Mouse (Mus musculus) right cerebral cortex, adult 18-20 months (tissue): ENCODE measurements around the gene Prkca.

Experiments used
- DNase-seq: peaks from one replicate; pipeline ENCODE4 v3.0.0; 2022; ENCODE audit warnings: mixed read lengths

The Prkca gene

DNA sequence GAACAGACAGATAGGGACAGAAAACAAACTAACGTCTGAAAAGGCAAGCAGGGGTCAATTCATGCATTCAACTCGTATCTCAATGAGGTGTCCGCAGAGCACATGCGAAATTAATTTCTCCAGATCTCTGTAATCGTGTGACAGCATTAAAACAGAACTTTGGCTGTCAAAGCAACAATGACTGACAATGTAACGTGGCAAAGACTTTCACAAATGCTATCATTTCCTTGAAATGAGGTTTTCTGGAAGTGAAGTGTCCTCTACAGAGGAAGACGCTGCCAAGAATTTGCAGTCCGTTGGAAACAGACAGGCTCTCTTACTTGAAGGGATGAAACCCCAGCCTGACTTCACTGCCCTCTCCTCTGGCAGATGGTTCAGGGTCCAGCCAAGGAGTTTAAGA lies 85.8 kb downstream of the Prkca start:
- no peak for DNase-seq

- no peak for DNase-seq
Observed at GRCm38 (mm10) chr11:108254681-108255080, 89.0 kb downstream of the Prkca start.

DNA sequence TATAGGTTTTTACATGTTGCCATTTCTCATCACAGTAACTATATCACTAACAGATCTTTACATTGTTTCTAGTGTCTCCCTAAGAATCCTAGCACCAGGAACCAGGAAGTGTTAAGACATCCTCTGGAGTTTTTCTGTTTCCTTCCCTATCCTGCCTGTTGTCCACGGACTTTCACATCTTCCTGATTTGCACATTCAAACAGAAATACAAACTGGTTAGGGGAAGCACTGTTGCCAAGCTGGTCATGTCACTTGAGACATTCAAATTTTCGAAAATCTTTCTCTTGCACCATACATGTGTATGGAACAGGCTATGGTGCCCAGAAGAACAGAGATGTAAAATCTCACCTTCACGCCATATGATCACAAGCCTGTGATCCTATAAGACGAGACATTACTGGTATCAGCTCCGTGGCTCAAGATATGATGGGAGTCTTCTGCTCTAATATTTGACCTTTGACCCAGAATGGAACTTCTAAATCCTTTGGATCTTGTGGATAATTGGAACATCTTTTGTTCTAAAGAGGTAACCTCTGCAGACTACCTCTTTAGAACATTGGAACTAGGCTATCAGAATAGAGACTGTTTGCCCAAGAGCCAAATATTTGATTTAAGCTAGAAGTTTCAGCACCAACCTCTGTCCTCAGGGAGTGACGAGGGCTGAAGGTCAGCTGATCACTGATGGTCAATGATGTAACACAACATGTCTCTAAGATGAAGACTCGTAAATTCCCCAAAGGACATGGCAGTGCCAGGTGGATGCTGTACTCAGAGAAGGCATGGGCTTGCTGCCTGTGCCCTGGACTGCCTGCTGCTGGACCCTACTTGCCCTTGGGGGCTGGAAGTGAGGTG lies 91.6 kb downstream of the Prkca start:
- DNase-seq = no peak

DNA sequence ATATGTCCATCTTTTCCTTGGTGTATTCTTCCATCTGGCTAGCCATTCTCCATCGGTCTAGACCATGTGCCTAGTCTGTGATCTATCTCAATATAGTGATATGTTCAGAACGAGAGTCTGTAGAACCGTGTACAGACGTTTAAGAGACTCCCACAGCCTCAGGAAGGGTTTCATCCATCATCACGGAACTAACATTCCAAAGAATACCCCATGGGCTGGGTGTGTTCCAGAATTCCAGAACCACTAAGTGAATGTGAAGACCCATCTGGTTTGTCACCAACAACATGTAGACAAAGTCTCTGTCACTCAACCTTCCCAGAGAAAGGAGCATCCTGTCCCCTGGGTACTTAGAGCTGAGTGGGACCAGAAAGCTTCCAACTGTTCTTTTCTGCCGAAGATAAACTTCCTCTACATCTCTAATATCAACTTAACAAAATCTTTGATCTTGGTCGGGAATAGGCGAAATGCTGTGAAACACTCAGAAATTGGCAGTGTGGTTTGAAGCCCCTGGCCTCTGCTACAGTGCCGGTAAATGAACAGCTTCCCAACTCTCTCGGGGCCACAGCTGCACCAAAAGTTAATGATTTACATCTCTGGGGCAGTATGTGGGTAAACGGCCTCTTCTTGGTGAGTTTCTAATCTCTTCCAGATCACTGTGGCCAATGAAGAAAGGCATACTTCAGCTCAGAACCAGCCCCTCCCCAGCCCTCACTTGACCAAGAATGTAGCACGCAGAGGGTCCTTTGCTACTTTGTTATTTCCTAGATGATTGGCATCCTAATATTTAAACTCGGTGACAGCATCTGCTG lies 92.7 kb downstream of the Prkca start:
- DNase-seq = no peak

DNA sequence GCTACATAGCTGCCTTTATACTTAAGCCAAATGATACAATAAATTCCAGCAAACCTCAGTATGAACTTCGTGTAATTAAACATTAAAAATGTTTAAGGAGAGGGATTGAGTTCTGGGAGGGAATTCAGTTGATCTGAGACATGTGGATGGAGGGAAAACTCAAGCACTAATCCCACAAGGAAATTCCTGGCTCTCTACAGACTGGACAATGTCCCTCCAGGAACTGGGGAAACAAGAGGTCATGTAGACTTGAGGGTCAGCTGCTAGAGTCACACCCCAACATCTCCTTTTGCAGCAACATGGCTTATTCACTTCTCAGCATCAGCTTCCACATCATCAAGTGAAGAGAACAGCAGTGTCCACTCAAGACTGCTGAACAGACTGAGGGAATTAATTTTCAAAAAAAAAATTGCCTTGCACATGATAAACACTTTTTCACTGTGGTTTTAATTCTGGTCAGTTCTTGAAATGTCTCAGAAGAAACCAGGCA lies 93.5 kb downstream of the Prkca start:
- DNase-seq = no peak

GRCm38 (mm10) chr11:108249487-108249886 lies 94.2 kb downstream of the Prkca start:
- no peak for DNase-seq

DNA sequence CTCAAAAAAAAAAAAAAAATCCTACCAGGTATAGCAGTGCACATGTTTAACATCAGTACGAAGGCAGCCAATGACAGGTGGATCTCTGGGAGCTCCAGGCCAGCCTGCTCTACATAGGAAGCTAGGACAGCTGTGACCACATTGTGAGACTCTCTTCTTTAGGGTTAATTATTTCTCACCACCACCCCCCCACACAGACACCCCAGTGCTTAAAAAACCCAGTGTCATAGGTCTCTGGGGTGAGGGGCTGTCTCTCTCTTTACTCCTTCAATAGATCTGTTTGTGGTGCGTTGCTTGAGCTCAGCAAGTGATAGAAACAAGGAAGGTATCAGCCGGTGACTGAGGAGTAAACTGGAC lies 94.7 kb downstream of the Prkca start:
- DNase-seq = no peak

GRCm38 (mm10) chr11:108248218-108249046 lies 95.3 kb downstream of the Prkca start:
- no peak for DNase-seq

DNA sequence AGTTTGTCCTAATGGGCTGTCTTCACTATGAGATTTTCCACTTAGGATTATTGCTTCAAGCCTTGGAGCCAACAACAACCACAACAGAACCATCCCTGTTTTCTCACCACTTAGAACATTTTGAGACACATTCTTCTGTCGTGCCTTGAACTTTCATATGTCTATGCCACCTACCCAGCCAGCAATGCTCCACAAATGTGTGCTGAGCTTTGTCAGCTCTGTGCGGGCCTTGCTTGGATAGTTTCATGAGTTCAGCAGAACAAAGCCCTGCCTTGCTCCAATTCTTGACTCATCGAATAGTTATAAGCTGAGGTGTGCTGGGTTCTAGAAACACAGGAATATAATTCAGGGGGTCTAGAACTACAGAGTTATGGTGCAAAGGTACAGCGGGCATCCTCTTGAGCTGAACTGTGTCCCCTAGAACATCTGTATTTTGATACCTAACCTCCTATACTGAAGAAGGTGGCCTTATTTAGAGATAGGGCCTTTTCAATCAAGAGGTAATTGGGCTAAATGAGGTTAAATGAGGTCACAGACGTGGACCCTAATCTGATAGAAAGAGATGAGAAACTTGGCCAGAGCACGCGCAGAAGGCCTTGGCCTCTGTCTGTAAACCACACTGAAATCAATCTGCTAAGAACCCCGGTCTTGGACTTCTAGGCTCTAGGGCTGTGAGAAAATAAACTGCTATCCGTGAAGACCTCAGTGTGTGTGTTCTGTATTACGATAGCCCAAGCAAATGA lies 96.4 kb downstream of the Prkca start:
- DNase-seq = no peak

DNA sequence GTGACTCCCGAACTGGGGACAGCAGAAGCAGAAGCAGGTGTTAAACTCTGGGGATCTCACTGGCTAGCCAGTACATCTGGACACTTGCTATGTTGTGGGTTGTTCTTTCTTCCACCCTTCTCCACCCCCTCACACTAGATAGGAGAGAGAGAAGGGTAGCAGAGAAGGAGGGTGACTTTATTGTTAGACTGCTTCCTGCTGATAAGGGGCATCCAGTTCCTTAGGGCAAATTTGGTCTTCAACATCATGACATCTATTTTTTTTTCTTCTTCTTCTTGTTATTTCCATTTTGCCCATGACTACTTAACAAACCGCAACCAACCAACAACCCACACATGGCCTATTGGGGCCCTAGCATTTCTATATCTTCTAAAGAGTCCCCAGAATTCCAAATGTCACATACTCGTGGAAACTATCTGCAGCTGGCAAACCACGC lies 97.4 kb downstream of the Prkca start:
- DNase-seq = no peak

GRCm38 (mm10) chr11:108244241-108244640 lies 99.5 kb downstream of the Prkca start:
- DNase-seq = no peak

GRCm38 (mm10) chr11:108243633-108244032 lies 100.1 kb downstream of the Prkca start:
- no peak for DNase-seq

- no peak for DNase-seq
Observed at GRCm38 (mm10) chr11:108240924-108241498, 102.7 kb downstream of the Prkca start.

DNA sequence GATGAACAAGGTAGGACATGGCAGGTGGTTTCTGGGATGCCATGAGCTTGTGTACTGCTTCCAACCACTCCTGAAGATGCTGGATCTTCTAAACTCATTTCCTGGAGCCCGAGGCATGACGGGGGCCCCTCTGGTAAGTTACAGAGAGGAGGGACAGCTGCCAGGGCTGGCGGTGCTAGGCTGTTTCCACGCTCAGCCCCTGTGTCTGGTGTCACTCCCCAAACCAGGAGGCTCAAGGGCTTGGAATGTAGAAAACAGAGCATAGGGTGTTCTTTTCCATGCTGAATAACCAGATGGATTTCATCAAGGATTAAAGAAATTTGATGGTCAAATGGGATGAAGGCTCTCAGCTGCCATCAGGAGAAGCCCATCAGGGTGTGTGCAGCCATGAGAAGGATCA lies 104.6 kb downstream of the Prkca start:
- DNase-seq = no peak

DNA sequence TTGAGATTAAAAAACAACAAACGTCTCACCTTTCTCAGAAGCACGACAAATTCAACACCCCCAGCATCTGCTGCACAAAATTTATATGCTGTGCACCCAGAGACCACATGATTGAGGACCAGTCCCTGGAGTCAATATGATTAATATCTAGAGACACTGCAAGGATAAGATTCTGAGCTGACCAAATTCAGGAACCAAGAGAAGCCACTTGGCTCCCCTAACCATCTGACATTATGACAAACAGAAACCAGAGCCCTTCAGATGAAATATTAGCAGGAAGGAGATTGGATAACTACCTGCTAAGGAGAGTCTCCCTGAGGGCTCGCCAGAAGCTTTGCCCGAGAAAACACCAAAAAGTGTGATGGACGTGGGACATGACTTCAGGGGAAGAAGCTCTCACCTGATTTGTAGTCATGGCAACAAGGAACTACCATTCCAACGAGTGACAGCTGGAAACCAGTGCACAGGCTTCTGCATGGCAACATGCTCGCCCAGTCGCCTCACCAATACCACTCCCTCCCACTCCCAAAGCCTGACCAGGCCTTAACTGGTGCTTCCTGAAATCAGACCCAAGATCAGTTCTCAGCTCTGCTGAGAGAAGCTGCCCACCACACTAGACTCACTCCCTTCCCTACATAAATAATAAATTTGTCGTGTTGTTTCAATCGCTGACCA lies 106.8 kb downstream of the Prkca start:
- DNase-seq = no peak

DNA sequence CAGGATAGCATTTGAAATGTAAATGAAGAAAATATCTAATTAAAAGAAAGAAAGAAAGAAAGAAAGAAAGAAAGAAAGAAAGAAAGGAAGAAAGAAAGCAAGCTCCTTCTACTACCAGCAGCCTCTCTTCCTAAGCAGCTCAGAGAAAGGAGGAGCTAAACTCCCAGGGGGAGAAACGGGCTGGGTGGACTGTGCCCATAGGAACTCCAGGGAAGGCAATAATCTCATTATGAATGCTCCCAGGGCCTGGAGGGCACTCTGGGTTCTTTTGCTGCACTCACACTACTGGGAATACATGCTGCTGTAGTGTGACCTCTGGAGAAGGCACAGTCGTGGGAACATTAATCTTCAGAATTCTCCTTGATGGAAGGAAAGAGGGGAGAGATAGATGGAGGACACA lies 107.5 kb downstream of the Prkca start:
- DNase-seq = no peak

DNA sequence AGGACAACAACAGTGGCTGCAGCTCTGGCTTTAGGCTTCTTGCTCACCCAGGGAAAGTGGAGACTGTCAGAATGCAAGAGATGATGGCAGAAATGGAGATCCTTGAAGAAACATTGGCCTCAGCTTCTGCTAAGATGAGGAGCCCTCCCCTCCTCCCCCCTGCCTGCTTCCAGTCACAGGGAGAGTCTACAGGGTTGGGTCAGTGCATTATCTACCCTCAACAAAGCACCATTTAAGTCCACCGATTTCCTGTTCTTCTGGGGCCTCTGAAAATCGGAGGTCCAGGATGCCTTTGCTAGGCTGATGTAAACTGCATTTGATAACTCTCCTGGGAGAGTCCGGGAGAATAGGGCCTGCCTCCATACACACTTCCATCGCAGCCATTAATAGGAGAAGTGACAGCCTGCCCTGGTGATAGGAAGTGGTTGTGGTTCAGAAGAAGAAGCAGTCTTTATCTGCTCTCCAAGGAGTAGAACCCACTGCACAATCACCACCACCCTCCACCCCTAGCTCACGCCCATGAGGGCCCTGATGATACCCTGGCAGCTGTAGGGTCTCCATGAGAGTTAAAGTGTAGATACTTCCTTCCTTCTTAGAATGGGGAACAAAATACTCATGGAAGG lies 108.5 kb downstream of the Prkca start:
- DNase-seq = no peak

DNA sequence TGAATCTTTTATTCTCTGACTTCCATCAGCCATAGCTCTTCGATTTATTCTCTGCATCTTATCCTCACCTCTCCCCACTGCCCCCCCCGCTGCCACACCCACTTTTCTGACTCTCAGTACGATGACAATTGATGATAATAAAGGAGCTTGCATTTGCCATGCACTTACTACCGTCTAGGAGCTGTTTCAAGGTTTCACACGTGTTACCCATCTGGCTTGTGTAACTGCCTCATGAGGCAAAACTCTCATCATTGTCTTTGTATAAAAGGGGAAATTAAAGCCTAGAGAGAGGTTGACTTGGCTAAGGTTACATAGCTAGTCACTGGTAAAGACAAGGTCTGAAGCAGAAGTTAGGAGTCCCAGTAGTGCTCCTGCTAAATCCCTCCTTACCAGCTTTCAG lies 110.7 kb downstream of the Prkca start:
- no peak for DNase-seq

GRCm38 (mm10) chr11:108230101-108230500 lies 113.6 kb downstream of the Prkca start:
- DNase-seq = no peak

- DNase-seq = no peak
Observed at GRCm38 (mm10) chr11:108229176-108229946, 114.4 kb downstream of the Prkca start.
